Mouse (Mus musculus) liver, adult 2 months (tissue): ENCODE data around the gene Gm11273.

Experiments used
- CTCF ChIP-seq: fragments of 200-500 bp; IDR thresholded peaks from 2 replicates; pipeline ENCODE4 v1.5.1; 2011; ENCODE audit warnings: low read depth, low read length, control low read depth
- POLR2A ChIP-seq: fragments of 200-500 bp; IDR thresholded peaks from 2 replicates; pipeline ENCODE4 v1.6.1; 2011; ENCODE audit warnings: low read length, control low read depth; ENCODE audit not compliant: insufficient read depth; ENCODE audit errors: extremely low read depth

GRCm38 (mm10) chr13:21530781-21531201 is 29.6 kb upstream of the Gm11273 start, which contains the start of gene Zkscan8:
- TF ChIP-seq CTCF (0 out of 2 replicates have a peak, but pooled peaks have one; percentile 0), POLR2A (no peak)
